Comparison of ENCODE assay signal across 9 mouse cellular contexts in the genomic region with DNA sequence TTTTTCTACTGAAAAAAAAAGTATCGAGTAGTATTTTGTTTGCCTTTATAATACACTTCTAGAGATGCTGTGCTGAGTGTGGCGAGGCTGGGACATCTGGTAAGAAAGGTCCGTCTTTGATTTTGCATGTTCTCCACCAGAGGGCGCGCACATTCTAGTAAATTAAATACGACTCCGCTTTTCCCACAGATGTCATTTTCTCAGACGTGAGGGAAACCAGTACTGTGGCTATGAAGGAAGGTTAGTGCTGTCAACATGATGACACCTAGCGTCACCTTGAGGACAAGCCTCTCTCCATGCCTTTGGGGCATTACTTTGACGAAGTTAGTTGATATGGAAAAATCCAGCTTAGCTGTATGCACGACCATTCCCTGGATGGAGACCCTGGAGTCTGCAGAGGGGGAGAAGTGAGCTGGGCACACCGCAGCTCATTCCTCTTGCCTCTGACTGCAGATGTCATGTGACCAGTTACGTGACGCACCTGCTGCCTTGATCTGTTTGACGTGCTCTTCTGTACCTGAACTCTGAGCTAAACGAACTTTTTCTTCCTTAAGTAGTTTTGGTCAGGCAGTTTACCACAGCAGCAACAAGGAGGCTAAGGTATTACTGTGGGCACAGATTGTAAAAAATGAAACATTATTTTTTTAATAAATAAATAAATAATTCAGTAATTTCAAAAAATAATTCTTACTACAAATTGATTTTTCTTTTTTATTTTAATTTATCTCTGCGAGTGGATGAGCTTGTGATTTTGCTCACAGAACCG. TPM values are rescaled to one million over a fixed set of nuclear protein-coding genes. Genes with fewer than 3 reads are reported as not detected.
DNase-seq lines count a peak whose midpoint lies in the region; ATAC-seq lines count a peak whose summit lies in the region.
"Had no signal": no experiment of that assay in that cellular context is flagged by ENCODE, and none has a peak within 500 bp of the region (broad histone marks: within the 10 kb centered on the region; RNA-seq: fewer than 3 reads in every experiment).

No protein-coding gene starts in this region.

- peak overlapping the region; percentile 26; the same call in 1 of the 2 replicates for H3K4me2 ChIP-seq in hindbrain, embryonic 14.5 days (replicated peaks)

- H3K4me3 ChIP-seq in hindbrain, embryonic 14.5 days (replicated peaks; ENCODE audit: low read length) = no peak overlapping the region

- peak; percentile 85 for ATAC-seq in hindbrain, embryonic 14.5 days (ENCODE audit: low FRiP score)
- ATAC-seq in megakaryocyte, adult 5-6 weeks (ENCODE audit: poor library complexity, severe bottlenecking) = peak; percentile 89
- ATAC-seq in inflammation-experienced regulatory T-cells, adult 6 months = no peak

- peaks cover 13% of the 10 kb centered on the region; the same call in 1 of the 2 replicates for H3K9me3 ChIP-seq in hindbrain, embryonic 14.5 days (ENCODE audit: control insufficient read depth, low read length)

- H3K9ac ChIP-seq in hindbrain, embryonic 14.5 days = no peak overlapping the region

- no peak overlapping the region for H3K27ac ChIP-seq in hindbrain, embryonic 14.5 days
- H3K27ac ChIP-seq: macrophage had no signal

- no peaks in the 10 kb centered on the region for H3K4me1 ChIP-seq in hindbrain, embryonic 14.5 days (replicated peaks; ENCODE audit: control insufficient read depth, insufficient read depth, low read length)

- H3K36me3 ChIP-seq in hindbrain, embryonic 14.5 days (replicated peaks; ENCODE audit: control insufficient read depth, insufficient read depth) = no peaks in the 10 kb centered on the region

- WGBS in hindbrain, embryonic 14.5 days = 30% methylated on average over 18 of the region's 18 CpGs

- peak; percentile 40 for DNase-seq in WW6 (ENCODE audit: low read depth, low spot score)
- DNase-seq in cerebellum, adult 9-10 months = peak; percentile 33
- DNase-seq in frontal cortex, postnatal 14 days (ENCODE audit: low spot score in 2 of 2) = peak; percentile 10 to 62
- peak; percentile 89 for DNase-seq in hindbrain, embryonic 14.5 days (ENCODE audit: low spot score)
- DNase-seq in layer of hippocampus, postnatal 25 days (ENCODE audit: extremely low spot score in 1 of 2, low spot score in 1 of 2) = peak; percentile 48 to 83
- DNase-seq in right cerebral cortex, postnatal 10 days (ENCODE audit: low spot score in 2 of 2) = peak; percentile 70 to 88

- H3K27me3 ChIP-seq in hindbrain, embryonic 14.5 days (ENCODE audit: control insufficient read depth, insufficient read depth, low read length) = no peaks in the 10 kb centered on the region

RNA-seq across cellular contexts. Expression of a gene that starts 16.2 kb away (rescaled TPM):
- polyA plus RNA-seq in hindbrain, embryonic 14.5 days (2014; fragmentation: Nextera tagmentation; extraction: Ambion mirVana) = 0.09 and 0.12 TPM in 2 replicates
- not detected for total RNA-seq in layer of hippocampus, postnatal 25 days (2021)
- not detected in 2 replicates for total RNA-seq in megakaryocyte, adult 5-6 weeks (2015)
- not detected in 2 replicates for total RNA-seq in megakaryocyte, adult 5-6 weeks (2017)
- not detected for polyA plus RNA-seq in inflammation-experienced regulatory T-cells, adult 6 months (2017; shearing (Covaris generic))
- polyA plus RNA-seq: macrophage had no signal

RNA-seq across cellular contexts. Expression of a gene that starts 24.6 kb away (rescaled TPM):
- polyA plus RNA-seq in hindbrain, embryonic 14.5 days (2014; fragmentation: Nextera tagmentation; extraction: Ambion mirVana) = 0.94 and 2.1 TPM in 2 replicates
- under 1 TPM; 0.38 to 0.42 TPM for total RNA-seq in layer of hippocampus, postnatal 25 days (2021)
- total RNA-seq in megakaryocyte, adult 5-6 weeks (2015) = 0.62 and 1.8 TPM in 2 replicates
- total RNA-seq in megakaryocyte, adult 5-6 weeks (2017) = 0.18 TPM in 1 of 2 replicates, not detected in the other
- not detected for polyA plus RNA-seq in inflammation-experienced regulatory T-cells, adult 6 months (2017; shearing (Covaris generic))

RNA-seq across cellular contexts. Expression of a gene that starts 49.1 kb away (rescaled TPM):
- polyA plus RNA-seq in hindbrain, embryonic 14.5 days (2014; fragmentation: Nextera tagmentation; extraction: Ambion mirVana) = 105 and 113 TPM in 2 replicates
- total RNA-seq in layer of hippocampus, postnatal 25 days (2021) = 100 to 1,000 TPM in 1 of 2 experiments, 10 to 100 TPM in 1; 98.5 to 111 TPM
- 48.9 and 55.2 TPM in 2 replicates for total RNA-seq in megakaryocyte, adult 5-6 weeks (2015)
- 36.2 and 37.2 TPM in 2 replicates for total RNA-seq in megakaryocyte, adult 5-6 weeks (2017)
- polyA plus RNA-seq in inflammation-experienced regulatory T-cells, adult 6 months (2017; shearing (Covaris generic)) = 1 to 10 TPM in 1 of 3 experiments, under 1 TPM in 1, not detected in 1; 0.34 to 1.2 TPM

Comparison
In these comparisons a context has a peak if more than half of its experiments do, and no peak if none do; other contexts are left out.
1. DNase-seq: peak in every context shown above with its lines; median percentile 89 in hindbrain, embryonic 14.5 days; 79 in right cerebral cortex, postnatal 10 days; 66 in layer of hippocampus, postnatal 25 days; 40 in WW6; 36 in frontal cortex, postnatal 14 days; 33 in cerebellum, adult 9-10 months.